Mouse (Mus musculus): ENCODE data around the gene Cntnap2. TPM values are rescaled to one million over a fixed set of nuclear protein-coding genes. Genes with fewer than 3 reads are reported as not detected.

Gene Cntnap2
- polyA plus RNA-seq, 1 experiment from 2014 or later, result 24.7 TPM

GRCm38 (mm10) chr6:46414562-46414961 is 1355.4 kb downstream of the Cntnap2 start:
- ATAC-seq (ENCODE audit: low FRiP score) (no peak), DNase-seq (ENCODE audit: low spot score, missing footprints) (no peak)
- Histone ChIP-seq H3K36me3 (ENCODE audit: control insufficient read depth, insufficient read depth, low read length) (no peaks in the 10 kb centered on the region), H3K4me2 (no peak overlapping the region), H3K9me3 (ENCODE audit: control insufficient read depth, low read length) (no peaks in the 10 kb centered on the region), H3K9ac (ENCODE audit: low read length) (no peak overlapping the region), H3K27ac (ENCODE audit: low read depth, low read length) (no peak overlapping the region), H3K4me3 (ENCODE audit: low read depth, low read length) (no peak overlapping the region), H3K4me1 (ENCODE audit: control insufficient read depth, insufficient read depth, low read length) (no peaks in the 10 kb centered on the region), H3K27me3 (ENCODE audit: control insufficient read depth, insufficient read depth, low read length) (no peaks in the 10 kb centered on the region)
- WGBS, result 87% methylated on average over 4 of the region's 4 CpGs

- Histone ChIP-seq H3K36me3 (ENCODE audit: control insufficient read depth, insufficient read depth, low read length) (no peaks in the 10 kb centered on the region), H3K27me3 (ENCODE audit: control insufficient read depth, insufficient read depth, low read length) (no peaks in the 10 kb centered on the region), H3K9me3 (ENCODE audit: control insufficient read depth, low read length) (no peaks in the 10 kb centered on the region), H3K4me3 (ENCODE audit: low read depth, low read length) (no peak overlapping the region), H3K4me1 (ENCODE audit: control insufficient read depth, insufficient read depth, low read length) (no peaks in the 10 kb centered on the region), H3K27ac (ENCODE audit: low read depth, low read length) (no peak overlapping the region), H3K9ac (ENCODE audit: low read length) (no peak overlapping the region), H3K4me2 (no peak overlapping the region)
- DNase-seq (ENCODE audit: low spot score, missing footprints) (no peak), ATAC-seq (ENCODE audit: low FRiP score) (no peak)
These were observed 1360.7 kb downstream of the Cntnap2 start for GRCm38 (mm10) chr6:46419827-46420226.

- Histone ChIP-seq H3K27me3 (ENCODE audit: control insufficient read depth, insufficient read depth, low read length) (no peaks in the 10 kb centered on the region), H3K4me1 (ENCODE audit: control insufficient read depth, insufficient read depth, low read length) (no peaks in the 10 kb centered on the region), H3K4me3 (ENCODE audit: low read depth, low read length) (no peak overlapping the region), H3K4me2 (no peak overlapping the region), H3K36me3 (ENCODE audit: control insufficient read depth, insufficient read depth, low read length) (no peaks in the 10 kb centered on the region), H3K27ac (ENCODE audit: low read depth, low read length) (no peak overlapping the region), H3K9ac (ENCODE audit: low read length) (no peak overlapping the region), H3K9me3 (ENCODE audit: control insufficient read depth, low read length) (no peaks in the 10 kb centered on the region)
- DNase-seq (ENCODE audit: low spot score, missing footprints) (no peak), ATAC-seq (ENCODE audit: low FRiP score) (no peak)
These were observed 1361.2 kb downstream of the Cntnap2 start for GRCm38 (mm10) chr6:46420349-46420748.

GRCm38 (mm10) chr6:46428231-46428630 is 1369.1 kb downstream of the Cntnap2 start:
- ATAC-seq (ENCODE audit: low FRiP score) (no peak), DNase-seq (ENCODE audit: low spot score, missing footprints) (no peak)
- Histone ChIP-seq H3K27me3 (ENCODE audit: control insufficient read depth, insufficient read depth, low read length) (no peaks in the 10 kb centered on the region), H3K27ac (ENCODE audit: low read depth, low read length) (no peak overlapping the region), H3K36me3 (ENCODE audit: control insufficient read depth, insufficient read depth, low read length) (no peaks in the 10 kb centered on the region), H3K9me3 (ENCODE audit: control insufficient read depth, low read length) (no peaks in the 10 kb centered on the region), H3K9ac (ENCODE audit: low read length) (no peak overlapping the region), H3K4me1 (ENCODE audit: control insufficient read depth, insufficient read depth, low read length) (no peaks in the 10 kb centered on the region), H3K4me3 (ENCODE audit: low read depth, low read length) (no peak overlapping the region), H3K4me2 (no peak overlapping the region)
- WGBS, result 49% methylated on average over 5 of the region's 5 CpGs

GRCm38 (mm10) chr6:46450917-46451638 is 1391.9 kb downstream of the Cntnap2 start:
- ATAC-seq (ENCODE audit: low FRiP score), result peak; percentile 92

GRCm38 (mm10) chr6:46472683-46473082 is 1413.5 kb downstream of the Cntnap2 start:
- no peaks in the 10 kb centered on the region for H3K27me3 ChIP-seq (ENCODE audit: control insufficient read depth, insufficient read depth, low read length)
- no peaks in the 10 kb centered on the region for H3K36me3 ChIP-seq (ENCODE audit: control insufficient read depth, insufficient read depth, low read length)
- no peak overlapping the region for H3K4me3 ChIP-seq (ENCODE audit: low read depth, low read length)
- ATAC-seq (ENCODE audit: low FRiP score) (no peak), DNase-seq (ENCODE audit: low spot score, missing footprints) (no peak)
- no peaks in the 10 kb centered on the region for H3K9me3 ChIP-seq (ENCODE audit: control insufficient read depth, low read length)
- H3K9ac ChIP-seq (ENCODE audit: low read length), result no peak overlapping the region
- no peak overlapping the region for H3K4me2 ChIP-seq
- WGBS, result 78% methylated on average over 4 of the region's 4 CpGs
- H3K27ac ChIP-seq (ENCODE audit: low read depth, low read length), result no peak overlapping the region
- H3K4me1 ChIP-seq (ENCODE audit: control insufficient read depth, insufficient read depth, low read length), result no peaks in the 10 kb centered on the region

More at GRCm38 (mm10) chr6:46450917-46451638, 1391.9 kb downstream of the Cntnap2 start:
- no peak overlapping the region for H3K4me2 ChIP-seq
- DNase-seq (ENCODE audit: low spot score, missing footprints), result no peak
- H3K9ac ChIP-seq (ENCODE audit: low read length), result no peak overlapping the region
- no peaks in the 10 kb centered on the region for H3K9me3 ChIP-seq (ENCODE audit: control insufficient read depth, low read length)
- H3K4me1 ChIP-seq (ENCODE audit: control insufficient read depth, insufficient read depth, low read length), result no peaks in the 10 kb centered on the region
- no peak overlapping the region for H3K27ac ChIP-seq (ENCODE audit: low read depth, low read length)
- H3K27me3 ChIP-seq (ENCODE audit: control insufficient read depth, insufficient read depth, low read length), result no peaks in the 10 kb centered on the region
- H3K4me3 ChIP-seq (ENCODE audit: low read depth, low read length), result no peak overlapping the region
- no peaks in the 10 kb centered on the region for H3K36me3 ChIP-seq (ENCODE audit: control insufficient read depth, insufficient read depth, low read length)
- 83% methylated on average over 2 of the region's 2 CpGs for WGBS

- WGBS, result 82% methylated on average over 3 of the region's 3 CpGs
- Histone ChIP-seq H3K27ac (ENCODE audit: low read depth, low read length) (no peak overlapping the region), H3K4me3 (ENCODE audit: low read depth, low read length) (no peak overlapping the region), H3K4me1 (ENCODE audit: control insufficient read depth, insufficient read depth, low read length) (no peaks in the 10 kb centered on the region), H3K9me3 (ENCODE audit: control insufficient read depth, low read length) (no peaks in the 10 kb centered on the region), H3K9ac (ENCODE audit: low read length) (no peak overlapping the region), H3K27me3 (ENCODE audit: control insufficient read depth, insufficient read depth, low read length) (no peaks in the 10 kb centered on the region), H3K4me2 (no peak overlapping the region), H3K36me3 (ENCODE audit: control insufficient read depth, insufficient read depth, low read length) (no peaks in the 10 kb centered on the region)
- DNase-seq (ENCODE audit: low spot score, missing footprints), result no peak
- ATAC-seq (ENCODE audit: low FRiP score), result no peak
These were observed 1425.2 kb downstream of the Cntnap2 start for GRCm38 (mm10) chr6:46484392-46484791.

- H3K4me2 ChIP-seq, result no peak overlapping the region
- H3K4me3 ChIP-seq (ENCODE audit: low read depth, low read length), result no peak overlapping the region
- no peak overlapping the region for H3K27ac ChIP-seq (ENCODE audit: low read depth, low read length)
- H3K4me1 ChIP-seq (ENCODE audit: control insufficient read depth, insufficient read depth, low read length), result no peaks in the 10 kb centered on the region
- DNase-seq (ENCODE audit: low spot score, missing footprints) (peak; percentile 35), ATAC-seq (ENCODE audit: low FRiP score) (no peak)
- no peaks in the 10 kb centered on the region for H3K36me3 ChIP-seq (ENCODE audit: control insufficient read depth, insufficient read depth, low read length)
- H3K27me3 ChIP-seq (ENCODE audit: control insufficient read depth, insufficient read depth, low read length), result no peaks in the 10 kb centered on the region
- no peak overlapping the region for H3K9ac ChIP-seq (ENCODE audit: low read length)
- no peaks in the 10 kb centered on the region for H3K9me3 ChIP-seq (ENCODE audit: control insufficient read depth, low read length)
- 70% methylated on average over 1 of the region's 1 CpGs for WGBS
These were observed 1443.6 kb downstream of the Cntnap2 start for GRCm38 (mm10) chr6:46502786-46503185.

GRCm38 (mm10) chr6:46512841-46513240 is 1453.7 kb downstream of the Cntnap2 start:
- Histone ChIP-seq H3K4me2 (no peak overlapping the region), H3K36me3 (ENCODE audit: control insufficient read depth, insufficient read depth, low read length) (no peaks in the 10 kb centered on the region), H3K27me3 (ENCODE audit: control insufficient read depth, insufficient read depth, low read length) (no peaks in the 10 kb centered on the region), H3K4me1 (ENCODE audit: control insufficient read depth, insufficient read depth, low read length) (no peaks in the 10 kb centered on the region), H3K4me3 (ENCODE audit: low read depth, low read length) (no peak overlapping the region), H3K27ac (ENCODE audit: low read depth, low read length) (no peak overlapping the region), H3K9ac (ENCODE audit: low read length) (no peak overlapping the region), H3K9me3 (ENCODE audit: control insufficient read depth, low read length) (no peaks in the 10 kb centered on the region)
- WGBS, result 97% methylated on average over 1 of the region's 1 CpGs
- no peak for ATAC-seq (ENCODE audit: low FRiP score)
- DNase-seq (ENCODE audit: low spot score, missing footprints), result no peak

Measured in midbrain, embryonic 11.5 days (tissue).